In the genomic region with DNA sequence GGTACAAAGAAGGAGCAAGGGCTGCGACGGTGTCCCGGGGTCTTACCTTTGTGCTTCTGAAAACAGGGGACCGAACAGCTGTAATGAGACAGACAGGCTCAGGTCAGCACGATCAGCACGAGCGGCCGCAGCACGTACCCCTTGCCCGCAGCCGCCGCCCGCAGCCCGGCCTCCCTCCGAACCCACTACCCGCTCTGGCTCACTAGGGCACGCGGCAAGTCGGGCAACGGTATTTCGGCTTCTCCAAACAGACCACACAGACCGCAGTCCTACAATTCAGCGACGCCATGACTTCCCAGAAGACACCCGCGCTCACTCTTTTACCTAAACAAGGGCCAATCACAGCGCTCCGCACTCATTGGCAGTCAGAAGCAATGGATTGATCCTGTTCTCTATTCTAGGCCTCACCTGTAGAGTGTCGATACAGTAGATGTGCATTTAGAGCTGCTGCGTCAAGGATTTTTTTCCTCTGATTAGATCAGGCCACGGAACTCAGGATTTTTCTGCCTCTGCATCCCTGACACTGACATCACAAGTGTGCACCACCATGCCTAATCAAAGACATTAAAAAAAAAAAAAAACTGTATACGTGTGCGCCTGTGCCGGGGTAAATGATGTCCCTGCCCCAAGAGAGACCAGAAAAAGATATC, we compare ENCODE assay signal across 8 mouse cellular contexts. TPM values are rescaled to one million over a fixed set of nuclear protein-coding genes. Genes with fewer than 3 reads are reported as not detected.
A peak's percentile ranks its signal among the peaks of the same experiment; 100 is the strongest.
DNase-seq lines count a peak whose midpoint lies in the region; ATAC-seq and TF ChIP-seq lines count a peak whose summit lies in the region.

Gene Znhit3, minus strand, starts transcription at position 314 of the 650 bp plus-strand sequence.

- peak within 1 kb of the TSS; percentile 77 for H3K4me2 ChIP-seq in embryonic facial prominence, embryonic 13.5 days
- peak within 1 kb of the TSS; percentile 75 for H3K4me2 ChIP-seq in limb, embryonic 13.5 days (replicated peaks)
- peak within 1 kb of the TSS; percentile 82 for H3K4me2 ChIP-seq in midbrain, embryonic 16.5 days (ENCODE audit: low read length)

- H3K4me3 ChIP-seq in embryonic facial prominence, embryonic 13.5 days: peak within 1 kb of the TSS; percentile 70
- H3K4me3 ChIP-seq in heart, adult 2 months: peak within 1 kb of the TSS; percentile 89
- peak within 1 kb of the TSS; percentile 95 for H3K4me3 ChIP-seq in limb, embryonic 13.5 days
- peak within 1 kb of the TSS; percentile 96 for H3K4me3 ChIP-seq in midbrain, embryonic 16.5 days (ENCODE audit: low read depth, low read length)

- peak; percentile 77 for DNase-seq in 3134 (ENCODE audit: extremely low read depth, insufficient read length, low spot score)
- peak; percentile 83 to 84 for DNase-seq in adrenal gland, postnatal 36 days
- peak; percentile 83 to 84 for DNase-seq in heart, adult 2 months
- DNase-seq in kidney, adult 8-10 months: peak; percentile 86 to 92
- peak; percentile 76 to 84 for DNase-seq in spleen, postnatal 10 days (ENCODE audit: low spot score in 2 of 2)

- H3K4me1 ChIP-seq in embryonic facial prominence, embryonic 13.5 days: peaks cover 26% of the 10 kb centered on the region
- H3K4me1 ChIP-seq in heart, adult 2 months (ENCODE audit: control insufficient read depth, insufficient read depth, low read length): peaks cover 3% of the 10 kb centered on the region
- H3K4me1 ChIP-seq in limb, embryonic 13.5 days: peaks cover 22% of the 10 kb centered on the region
- H3K4me1 ChIP-seq in midbrain, embryonic 16.5 days (ENCODE audit: control insufficient read depth, insufficient read depth, low read length): peaks cover 18% of the 10 kb centered on the region

- 3% methylated on average over 34 of the region's 34 CpGs for WGBS in embryonic facial prominence, embryonic 13.5 days
- 3% methylated on average over 34 of the region's 34 CpGs for WGBS in heart, adult 2 months
- WGBS in limb, embryonic 13.5 days: 4% methylated on average over 34 of the region's 34 CpGs
- 3% methylated on average over 34 of the region's 34 CpGs for WGBS in midbrain, embryonic 16.5 days

- TF ChIP-seq POLR2A in heart, adult 2 months (IDR thresholded peaks at IDR 0.05; ENCODE audit: insufficient read depth, low read depth, low read length): peak; percentile 80

- peaks cover 31% of the 10 kb centered on the region for H3K36me3 ChIP-seq in embryonic facial prominence, embryonic 13.5 days
- H3K36me3 ChIP-seq in heart, adult 2 months (ENCODE audit: control insufficient read depth, insufficient read depth, low read length): no peaks in the 10 kb centered on the region; the same call in 1 of the 2 replicates
- peaks cover 25% of the 10 kb centered on the region for H3K36me3 ChIP-seq in limb, embryonic 13.5 days
- H3K36me3 ChIP-seq in midbrain, embryonic 16.5 days (ENCODE audit: control insufficient read depth, insufficient read depth, low read length): peaks cover 2% of the 10 kb centered on the region

- peak; percentile 81; the same call in 1 of the 2 replicates for ATAC-seq in embryonic facial prominence, embryonic 13.5 days (ENCODE audit: insufficient number of reproducible peaks, insufficient read depth, low FRiP score, low TSS enrichment, low read depth)
- ATAC-seq in limb, embryonic 13.5 days (ENCODE audit: low FRiP score, low read depth): peak; percentile 92
- peak; percentile 93 for ATAC-seq in midbrain, embryonic 16.5 days

- no peaks in the 10 kb centered on the region for H3K9me3 ChIP-seq in embryonic facial prominence, embryonic 13.5 days
- H3K9me3 ChIP-seq in limb, embryonic 13.5 days: no peaks in the 10 kb centered on the region
- no peaks in the 10 kb centered on the region for H3K9me3 ChIP-seq in midbrain, embryonic 16.5 days (replicated peaks; ENCODE audit: control insufficient read depth, low read length, poor library complexity, severe bottlenecking)

- intact Hi-C loops in heart, adult 2 months (cut with DNase I): loop anchor here (5.0 kb wide), 1 partner anchor 266 kb away; no protein-coding TSS in a partner anchor

- peak; percentile 14 for TF ChIP-seq CTCF in heart, adult 2 months (IDR thresholded peaks at IDR 0.05)

- TF ChIP-seq EP300 in heart, adult 2 months (IDR thresholded peaks at IDR 0.05; ENCODE audit: insufficient read depth, low read depth, low read length): peak; percentile 73; the same call in 1 of the 2 replicates

- 0 out of 2 replicates have a peak within 1 kb of the TSS, but pooled peaks have one; percentile 1 for H3K27ac ChIP-seq in embryonic facial prominence, embryonic 13.5 days
- peak within 1 kb of the TSS; percentile 75 for H3K27ac ChIP-seq in heart, adult 2 months
- peak within 1 kb of the TSS; percentile 28; the same call in 1 of the 2 replicates for H3K27ac ChIP-seq in limb, embryonic 13.5 days
- H3K27ac ChIP-seq in midbrain, embryonic 16.5 days (ENCODE audit: low read length): peak within 1 kb of the TSS; percentile 61

- peaks cover 3% of the 10 kb centered on the region for H3K79me2 ChIP-seq in heart, adult 2 months (replicated peaks; ENCODE audit: control insufficient read depth, insufficient read depth, low read length)

- H3K9ac ChIP-seq in embryonic facial prominence, embryonic 13.5 days: peak within 1 kb of the TSS; percentile 84
- H3K9ac ChIP-seq in heart, adult 2 months (ENCODE audit: low read depth, low read length): peak within 1 kb of the TSS; percentile 99
- H3K9ac ChIP-seq in limb, embryonic 13.5 days: peak within 1 kb of the TSS; percentile 93
- peak within 1 kb of the TSS; percentile 85 for H3K9ac ChIP-seq in midbrain, embryonic 16.5 days (ENCODE audit: low read depth, low read length)

- H3K27me3 ChIP-seq in embryonic facial prominence, embryonic 13.5 days: no peaks in the 10 kb centered on the region
- H3K27me3 ChIP-seq in heart, adult 2 months (ENCODE audit: control insufficient read depth, insufficient read depth, low read length): no peaks in the 10 kb centered on the region
- H3K27me3 ChIP-seq in limb, embryonic 13.5 days: no peaks in the 10 kb centered on the region
- H3K27me3 ChIP-seq in midbrain, embryonic 16.5 days (ENCODE audit: control insufficient read depth, insufficient read depth, low read depth, low read length): no peaks in the 10 kb centered on the region

RNA-seq across cellular contexts. Expression of gene Znhit3, which starts in this region (rescaled TPM):
- total RNA-seq in adrenal gland, postnatal 36 days (2021): 10 to 100 TPM; 12.0 to 15.3 TPM
- 58.7 and 69.0 TPM in 2 replicates for polyA plus RNA-seq in embryonic facial prominence, embryonic 13.5 days (2015; fragmentation: Nextera tagmentation; extraction: Ambion mirVana)
- total RNA-seq in heart, adult 2 months (2021): 10 to 100 TPM in 1 of 2 experiments, 1 to 10 TPM in 1; 8.7 to 11.6 TPM
- 8.8 and 13.0 TPM in 2 replicates for polyA plus RNA-seq in heart, adult 2 months (2012; rRNA removed)
- 61.8 and 68.3 TPM in 2 replicates for polyA plus RNA-seq in limb, embryonic 13.5 days (2015; fragmentation: Nextera tagmentation; extraction: Ambion mirVana)
- 63.4 and 64.2 TPM in 2 replicates for polyA plus RNA-seq in midbrain, embryonic 16.5 days (2015; fragmentation: Nextera tagmentation; extraction: Ambion mirVana)

Comparison
In these comparisons a context has a peak if more than half of its experiments do, and no peak if none do; other contexts are left out.
1. Peak in every context shown above with its lines: DNase-seq, ATAC-seq, H3K4me3 ChIP-seq and H3K27ac ChIP-seq.
2. H3K27ac ChIP-seq: peak in every context shown above with its lines; median percentile 75 in heart, adult 2 months; 61 in midbrain, embryonic 16.5 days; 28 in limb, embryonic 13.5 days; 1 in embryonic facial prominence, embryonic 13.5 days.